Mouse (Mus musculus) brain, embryonic 18.5 days (tissue): ENCODE measurements around the gene Gprasp1.
"Not testable (repeated sequence)": the region's sequence is repeated elsewhere in the genome, so short reads cannot be mapped to it uniquely, and the experiment has no call there.

Experiments used
- DNase-seq: peaks from one replicate; pipeline ENCODE4 v3.0.0-alpha.2; 2012; ENCODE audit warnings: low read depth, low spot score

Gprasp1 gene

GRCm38 (mm10) chrX:135837896-135838295, 95.4 kb downstream of the Gprasp1 start:
- DNase-seq = no peak

GRCm38 (mm10) chrX:135838521-135839360, 96.2 kb downstream of the Gprasp1 start, which contains the start of gene Gprasp2:
TSS of gene Gprasp2 (plus strand) at chrX:135839034.
- DNase-seq = peak; percentile 50

- DNase-seq = not testable (repeated sequence)
Measured at GRCm38 (mm10) chrX:135839397-135840391, 97.2 kb downstream of the Gprasp1 start.
